Mouse (Mus musculus) forebrain, embryonic 16.5 days (tissue): ENCODE results near the gene Lrp1. TPM values are rescaled to one million over a fixed set of nuclear protein-coding genes. Genes with fewer than 3 reads are reported as not detected.

Experiments used
- ATAC-seq: fragments of 200-750 bp; cut with Nextera tagmentation; 2 replicates; pipeline ENCODE4 v1.8.0; 2017; ENCODE audit warnings: mild to moderate bottlenecking, moderate library complexity
- H3K27ac ChIP-seq: fragments of 300-500 bp; sonication (generic); 2 replicates; pipeline ENCODE4 v1.5.1; 2014; ENCODE audit warnings: low read length, control low read depth
- H3K27me3 ChIP-seq: fragments of 300-500 bp; sonication (generic); replicated peaks from 2 replicates; pipeline ENCODE4 v1.6.1; 2014; ENCODE audit warnings: low read length; ENCODE audit not compliant: control insufficient read depth, insufficient read depth
- H3K36me3 ChIP-seq: fragments of 300-500 bp; sonication (generic); 2 replicates; pipeline ENCODE4 v1.6.1; 2014; ENCODE audit not compliant: control insufficient read depth, insufficient read depth
- H3K4me1 ChIP-seq: fragments of 300-500 bp; sonication (generic); replicated peaks from 2 replicates; pipeline ENCODE4 v1.6.1; 2014; ENCODE audit warnings: low read length; ENCODE audit not compliant: control insufficient read depth, insufficient read depth
- H3K4me2 ChIP-seq: fragments of 300-500 bp; sonication (generic); 2 replicates; pipeline ENCODE4 v1.6.1; 2014; ENCODE audit warnings: mild to moderate bottlenecking, low read length, control low read depth
- H3K4me3 ChIP-seq: fragments of 300-500 bp; sonication (generic); replicated peaks from 2 replicates; pipeline ENCODE4 v1.5.1; 2014; ENCODE audit warnings: mild to moderate bottlenecking, low read length, control low read depth
- H3K9ac ChIP-seq: fragments of 300-500 bp; sonication (generic); replicated peaks from 2 replicates; pipeline ENCODE4 v1.6.1; 2014; ENCODE audit warnings: low read depth, low read length, control low read depth
- H3K9me3 ChIP-seq: fragments of 300-500 bp; sonication (generic); 2 replicates; pipeline ENCODE4 v1.6.1; 2016; ENCODE audit warnings: low read length; ENCODE audit not compliant: control insufficient read depth
- WGBS: fragments of 180-500 bp; shearing (Covaris S2); extraction: QIAGEN DNeasy Blood & Tissue Kit; methylation state at CpG from one replicate; pipeline ENCODE4 v1.1.7; 2014; 5-methylcytosine and 5-hydroxymethylcytosine counted together
- polyA plus RNA-seq: library from polyadenylated mRNA; unstranded; fragments of >200 nt; fragmentation: Nextera tagmentation; extraction: Ambion mirVana; gene quantifications from 2 replicates; pipeline ENCODE4 v1.2.1, GENCODE M21; 2015

Gene Lrp1
- 114 and 117 TPM in 2 replicates for polyA plus RNA-seq

DNA sequence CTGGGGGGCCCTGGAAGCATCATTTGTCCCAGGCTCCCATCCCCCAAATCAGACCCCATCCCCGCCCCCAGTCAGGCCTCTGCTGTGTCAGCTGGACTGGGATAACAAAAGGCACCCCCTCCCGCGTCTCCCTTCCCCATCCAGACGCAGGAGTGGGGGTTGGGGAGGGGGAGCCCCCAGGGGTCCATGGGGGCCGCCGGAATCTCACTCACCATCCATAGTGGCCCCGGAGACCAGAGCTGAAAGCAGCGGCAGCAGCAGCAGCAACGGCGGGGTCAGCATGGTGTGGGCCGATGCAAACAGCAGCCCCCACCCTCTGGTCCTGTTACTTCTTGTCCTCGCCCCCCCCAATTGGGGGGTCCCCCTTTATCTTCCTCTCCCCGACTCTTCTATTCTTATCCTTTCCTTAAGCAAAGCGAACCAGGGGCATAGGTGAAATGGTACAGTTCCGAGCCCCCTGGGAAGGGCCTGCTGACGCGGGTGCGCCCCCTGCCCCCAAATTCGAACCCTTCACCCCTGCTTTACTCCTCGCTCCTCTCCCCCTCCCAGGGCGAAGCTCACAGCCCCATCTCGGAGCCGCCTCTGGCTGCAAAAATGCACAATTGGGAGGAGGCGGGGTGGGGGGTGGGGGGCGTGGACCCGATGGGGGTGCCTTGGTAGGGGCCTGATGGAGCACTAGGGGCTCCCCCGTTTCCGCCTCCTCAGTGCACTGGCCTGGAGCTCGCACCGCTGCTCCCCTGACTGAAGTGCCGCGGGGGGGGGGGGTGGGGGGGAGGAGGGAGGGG lies at the start of gene Lrp1:
Gene Lrp1, minus strand, starts transcription at position 743 of the 785 bp plus-strand sequence.
- no peaks in the 10 kb centered on the region for H3K9me3 ChIP-seq
- no peaks in the 10 kb centered on the region for H3K27me3 ChIP-seq
- H3K4me1 ChIP-seq, result peaks cover 48% of the 10 kb centered on the region
- H3K4me2 ChIP-seq, result peak within 1 kb of the TSS; percentile 95
- peak; percentile 71 for ATAC-seq
- peak within 1 kb of the TSS; percentile 92 for H3K9ac ChIP-seq
- 0% methylated on average over 26 of the region's 32 CpGs for WGBS
- H3K4me3 ChIP-seq, result peak within 1 kb of the TSS; percentile 93
- H3K36me3 ChIP-seq, result no peaks in the 10 kb centered on the region
- peak within 1 kb of the TSS; percentile 90 for H3K27ac ChIP-seq

DNA sequence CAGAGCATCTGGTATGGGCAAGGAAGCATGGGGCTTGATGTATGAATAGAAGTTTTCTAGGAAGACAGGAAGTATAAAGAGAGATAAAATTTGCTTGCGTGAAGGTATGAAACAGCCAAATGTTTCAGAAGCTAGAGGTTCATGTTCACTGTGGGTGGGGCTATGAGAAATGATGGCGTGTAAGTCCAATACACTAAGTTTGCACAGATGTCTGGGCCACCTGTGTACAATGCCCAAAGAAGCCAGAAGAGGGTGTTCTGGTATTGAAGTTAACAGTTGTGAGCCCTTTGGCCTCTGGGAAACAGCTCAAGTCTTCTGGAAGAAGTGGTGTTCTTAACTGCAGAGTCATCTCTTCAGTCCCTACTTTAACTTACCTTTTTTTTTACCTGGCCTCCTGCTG lies 49.2 kb upstream of the Lrp1 start:
- no peak overlapping the region for H3K4me2 ChIP-seq
- H3K27me3 ChIP-seq, result peaks cover 11% of the 10 kb centered on the region
- H3K4me3 ChIP-seq, result no peak overlapping the region
- WGBS, result 92% methylated on average over 2 of the region's 2 CpGs
- peaks cover 32% of the 10 kb centered on the region for H3K4me1 ChIP-seq
- H3K9ac ChIP-seq, result no peak overlapping the region
- H3K36me3 ChIP-seq, result no peaks in the 10 kb centered on the region
- no peak overlapping the region for H3K27ac ChIP-seq
- ATAC-seq, result no peak
- no peaks in the 10 kb centered on the region for H3K9me3 ChIP-seq

DNA sequence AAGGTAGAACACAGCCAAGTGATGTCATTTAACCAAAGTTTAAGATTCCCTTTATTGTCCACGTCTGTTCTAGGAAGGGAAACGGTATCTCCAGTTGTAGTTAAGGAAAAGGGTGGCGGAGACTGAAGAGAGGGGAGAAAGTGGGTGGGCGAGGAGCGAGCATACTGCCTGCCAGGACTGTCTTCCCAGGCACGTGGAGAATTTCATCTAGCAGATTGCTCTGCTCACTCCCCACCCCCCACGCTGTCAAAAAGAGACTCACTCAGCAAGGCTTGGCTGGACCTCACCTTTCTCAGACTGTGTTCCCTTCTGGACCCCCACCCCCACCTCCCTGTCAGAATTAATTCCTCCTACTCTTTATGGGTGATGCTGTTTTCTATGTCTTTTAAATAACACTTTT lies 48.2 kb upstream of the Lrp1 start:
- peak overlapping the region; percentile 43; the same call in 1 of the 2 replicates for H3K27ac ChIP-seq
- no peak overlapping the region for H3K9ac ChIP-seq
- H3K9me3 ChIP-seq, result no peaks in the 10 kb centered on the region
- no peak overlapping the region for H3K4me3 ChIP-seq
- H3K4me2 ChIP-seq, result peak overlapping the region; percentile 24; the same call in 1 of the 2 replicates
- ATAC-seq, result 0 out of 2 replicates have a peak, but pooled peaks have one; percentile 10
- H3K4me1 ChIP-seq, result peaks cover 32% of the 10 kb centered on the region
- peaks cover 21% of the 10 kb centered on the region for H3K27me3 ChIP-seq
- no peaks in the 10 kb centered on the region for H3K36me3 ChIP-seq
- WGBS, result 28% methylated on average over 7 of the region's 7 CpGs

DNA sequence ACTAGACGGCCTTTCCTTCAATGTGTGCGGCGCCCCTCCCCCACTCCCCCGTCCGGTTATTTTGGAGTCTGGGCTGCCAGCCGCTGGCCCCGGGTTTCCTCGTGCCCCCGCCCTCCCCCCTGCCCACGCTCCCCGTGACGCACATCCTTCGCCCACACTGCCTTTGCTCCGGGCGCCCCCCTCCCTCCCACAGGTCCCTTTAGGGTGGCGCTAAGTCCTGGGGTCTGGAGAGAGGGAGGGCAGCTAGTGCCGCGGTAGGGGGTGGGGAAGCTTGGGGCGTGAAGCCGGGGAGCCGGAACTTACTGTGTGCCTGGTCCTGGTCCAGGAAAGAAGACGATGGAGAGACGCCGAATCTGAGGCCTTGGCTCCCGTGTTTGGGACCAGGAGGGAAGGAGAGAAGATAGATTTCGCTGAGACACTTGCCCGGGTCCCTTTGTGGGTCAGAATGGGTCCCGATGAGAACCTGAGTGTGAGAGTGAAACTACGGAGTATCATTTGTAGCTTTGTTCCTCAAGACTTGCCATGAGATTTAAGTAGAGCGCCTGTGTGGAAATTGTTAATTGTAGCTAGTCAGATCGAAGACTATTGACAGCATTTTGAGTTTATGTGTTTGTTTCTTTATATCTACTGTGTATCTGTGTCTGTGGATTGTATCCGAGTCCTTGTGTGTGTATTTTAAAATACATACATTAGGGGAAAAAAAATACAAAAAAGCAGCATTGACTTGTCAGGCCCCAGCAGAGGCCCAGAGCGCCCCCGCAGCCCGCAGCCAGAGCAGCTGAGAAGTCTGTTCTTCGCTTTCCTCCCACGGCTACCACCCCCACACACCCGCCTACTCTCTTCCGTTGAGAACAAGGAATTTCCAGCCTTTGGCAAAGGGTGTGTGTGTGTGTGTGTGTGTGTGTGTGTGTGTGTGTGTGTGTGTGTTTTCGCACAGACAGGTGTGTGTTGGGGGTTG lies 47.4 kb upstream of the Lrp1 start, which contains the start of gene Nab2:
Gene Nab2, minus strand, starts transcription at position 476 of the 958 bp plus-strand sequence.
- 3% methylated on average over 35 of the region's 40 CpGs for WGBS
- Histone ChIP-seq H3K4me1 (peaks cover 32% of the 10 kb centered on the region), H3K27me3 (peaks cover 29% of the 10 kb centered on the region), H3K27ac (peak within 1 kb of the TSS; percentile 79), H3K9me3 (no peaks in the 10 kb centered on the region), H3K36me3 (no peaks in the 10 kb centered on the region), H3K9ac (peak within 1 kb of the TSS; percentile 62), H3K4me3 (peak within 1 kb of the TSS; percentile 56), H3K4me2 (peak within 1 kb of the TSS; percentile 83)
- peak; percentile 43; the same call in 1 of the 2 replicates for ATAC-seq

DNA sequence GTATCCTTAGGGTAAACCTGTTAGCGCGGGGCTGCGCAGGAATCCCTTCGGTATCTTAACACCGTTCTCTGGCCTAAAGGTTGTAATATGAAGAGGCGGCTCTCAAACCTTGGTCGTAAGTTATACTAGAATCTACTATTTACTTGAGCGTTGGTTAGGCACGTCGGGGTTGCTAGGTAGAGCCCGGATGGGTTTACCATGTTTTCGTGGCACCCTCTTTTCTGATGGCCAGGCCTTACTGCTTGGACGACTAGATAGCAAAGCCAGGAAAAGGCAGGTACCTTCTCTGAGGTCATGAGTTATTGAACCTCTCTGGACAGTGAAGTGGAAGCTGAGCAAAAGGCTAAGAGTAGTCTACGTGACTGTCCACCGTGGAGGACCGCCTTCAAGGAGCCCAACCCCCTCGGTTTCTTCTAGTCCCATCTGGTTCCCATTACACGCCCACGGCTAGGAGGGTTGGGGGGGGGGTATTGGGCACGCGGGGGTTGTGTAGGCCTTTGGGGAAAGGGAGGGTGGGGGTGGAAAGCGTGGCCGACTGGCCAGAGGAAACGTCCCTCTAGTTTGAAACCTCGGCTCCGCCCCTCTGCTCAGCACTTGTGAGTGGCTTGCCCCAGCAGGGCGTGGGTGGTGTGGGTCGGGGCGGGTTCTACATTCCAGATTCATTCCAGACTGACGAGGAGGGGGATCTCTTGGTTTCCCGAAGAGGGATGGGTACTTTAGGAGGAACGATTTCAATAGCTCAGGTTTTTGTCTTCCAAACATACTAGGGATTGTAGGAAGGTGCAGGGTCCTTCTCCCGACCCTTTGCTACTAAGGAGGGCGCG lies 46.5 kb upstream of the Lrp1 start:
- 4% methylated on average over 34 of the region's 35 CpGs for WGBS
- peak; percentile 16; the same call in 1 of the 2 replicates for ATAC-seq
- H3K4me1 ChIP-seq, result peaks cover 35% of the 10 kb centered on the region
- H3K27me3 ChIP-seq, result peaks cover 37% of the 10 kb centered on the region
- H3K4me2 ChIP-seq, result peak overlapping the region; percentile 83
- H3K36me3 ChIP-seq, result no peaks in the 10 kb centered on the region
- peak overlapping the region; percentile 79 for H3K27ac ChIP-seq
- H3K9me3 ChIP-seq, result no peaks in the 10 kb centered on the region
- peak overlapping the region; percentile 56 for H3K4me3 ChIP-seq
- H3K9ac ChIP-seq, result peak overlapping the region; percentile 62

DNA sequence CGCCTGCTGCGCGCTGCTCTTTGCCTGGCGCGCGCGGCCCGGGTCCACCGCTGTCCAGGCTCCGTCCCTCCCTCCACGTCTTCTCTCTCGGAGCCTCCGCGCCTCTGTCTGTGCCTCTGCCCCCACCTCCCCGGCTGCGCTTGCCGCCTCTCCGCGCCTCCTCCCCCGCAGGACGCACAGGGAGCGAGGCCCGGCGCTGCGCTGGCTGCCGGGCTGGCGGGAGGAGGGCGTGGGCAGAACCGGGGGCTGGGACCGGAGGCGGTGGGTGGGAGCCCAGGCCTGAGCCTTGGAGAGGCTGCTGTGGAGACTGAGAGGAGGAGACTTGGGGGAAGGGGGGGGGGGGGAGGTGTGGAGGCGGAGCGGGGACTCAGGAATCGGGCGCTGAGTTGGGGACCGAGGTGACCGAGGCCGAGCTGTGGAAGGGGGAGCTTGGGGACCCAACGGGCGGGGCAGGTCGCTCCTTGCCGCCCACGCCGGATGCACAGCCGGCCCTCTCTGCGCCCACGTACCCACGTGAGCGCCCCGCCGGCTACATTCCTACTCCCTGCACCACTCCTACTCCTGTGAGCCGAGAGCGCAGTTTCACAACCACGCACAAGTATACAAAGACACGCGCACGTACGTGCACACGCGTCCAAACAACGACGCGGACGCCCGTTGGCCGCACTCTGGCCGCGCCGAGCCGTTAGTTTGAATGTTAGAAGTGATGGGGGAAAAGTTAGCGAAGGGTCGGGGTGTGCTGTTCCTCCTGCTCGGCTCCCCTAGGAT lies 45.7 kb upstream of the Lrp1 start, which contains the start of gene Nemp1:
Gene Nemp1, plus strand, starts transcription at position 401 of the 768 bp plus-strand sequence.
- WGBS, result under 1% methylated on average over 71 of the region's 73 CpGs
- ATAC-seq, result peak; percentile 62
- Histone ChIP-seq H3K9ac (peak within 1 kb of the TSS; percentile 62), H3K36me3 (no peaks in the 10 kb centered on the region), H3K4me3 (peak within 1 kb of the TSS; percentile 56), H3K9me3 (no peaks in the 10 kb centered on the region), H3K4me1 (peaks cover 42% of the 10 kb centered on the region), H3K27me3 (peaks cover 40% of the 10 kb centered on the region), H3K27ac (peak within 1 kb of the TSS; percentile 46; the same call in 1 of the 2 replicates), H3K4me2 (peak within 1 kb of the TSS; percentile 83)

DNA sequence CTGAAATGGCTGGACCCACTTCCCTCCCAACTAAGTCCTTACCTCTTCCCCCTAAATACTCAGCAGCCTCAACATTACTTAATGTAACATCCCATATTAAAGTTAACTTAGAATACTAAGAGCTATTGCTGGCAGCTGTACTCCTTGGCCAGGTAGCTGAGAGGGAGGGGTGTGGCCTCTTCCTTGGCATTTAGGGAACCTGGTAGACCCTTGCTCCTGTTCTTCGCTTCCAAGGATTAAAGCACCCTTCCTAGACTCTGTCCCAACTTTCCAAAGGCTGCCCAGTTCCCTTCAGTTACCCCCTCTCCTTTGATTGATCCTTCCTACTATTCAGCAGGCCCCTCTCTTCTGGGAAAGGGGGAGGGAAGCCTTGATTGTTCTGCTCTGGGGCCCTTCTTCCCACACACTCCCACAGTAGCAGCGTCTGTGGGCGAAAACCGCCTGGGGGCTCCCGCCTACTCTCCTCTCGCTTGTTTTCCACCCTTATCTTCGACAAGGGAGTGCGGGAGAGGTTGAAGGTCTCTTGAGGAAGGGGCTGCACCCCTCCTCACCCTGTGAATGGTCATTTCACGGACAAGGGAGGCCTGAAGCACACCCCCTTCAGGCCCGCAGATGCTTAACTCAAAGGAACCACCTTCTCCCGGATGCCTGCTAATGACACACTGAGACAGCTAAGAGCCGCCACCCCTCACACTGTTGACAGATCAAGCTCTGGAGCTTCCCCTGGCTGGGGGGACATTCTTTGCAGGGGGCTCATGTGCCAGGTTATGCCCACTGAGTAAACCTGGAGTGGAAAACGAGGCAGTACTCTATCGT lies 44.6 kb upstream of the Lrp1 start:
- Histone ChIP-seq H3K9ac (peak overlapping the region; percentile 62), H3K27me3 (peaks cover 43% of the 10 kb centered on the region), H3K36me3 (no peaks in the 10 kb centered on the region), H3K9me3 (no peaks in the 10 kb centered on the region), H3K4me2 (peak overlapping the region; percentile 83), H3K4me3 (peak overlapping the region; percentile 56), H3K4me1 (peaks cover 42% of the 10 kb centered on the region), H3K27ac (no peak overlapping the region)
- 6% methylated on average over 14 of the region's 14 CpGs for WGBS
- no peak for ATAC-seq
